Mouse (Mus musculus): ENCODE data around the gene Clcnkb. TPM values are rescaled to one million over a fixed set of nuclear protein-coding genes. Genes with fewer than 3 reads are reported as not detected.

Gene Clcnkb
- polyA plus RNA-seq, 1 experiment from 2014 or later: not detected

GRCm38 (mm10) chr4:141451916-141452450, 36.2 kb upstream of the Clcnkb start:
- H3K36me3 ChIP-seq (replicated peaks): peaks cover 28% of the 10 kb centered on the region
- WGBS: 95% methylated on average over 9 of the region's 9 CpGs

GRCm38 (mm10) chr4:141451251-141451650, 35.4 kb upstream of the Clcnkb start:
- peaks cover 4% of the 10 kb centered on the region for H3K4me1 ChIP-seq
- H3K4me3 ChIP-seq: no peak overlapping the region
- H3K27ac ChIP-seq: no peak overlapping the region
- no peak for ATAC-seq (replicated peaks)
- H3K27me3 ChIP-seq (replicated peaks): no peaks in the 10 kb centered on the region
- H3K4me2 ChIP-seq: no peak overlapping the region
- H3K36me3 ChIP-seq (replicated peaks): peaks cover 28% of the 10 kb centered on the region
- no peak overlapping the region for H3K9ac ChIP-seq
- WGBS: 86% methylated on average over 2 of the region's 2 CpGs
- H3K9me3 ChIP-seq: no peaks in the 10 kb centered on the region

More at GRCm38 (mm10) chr4:141451916-141452450, 36.2 kb upstream of the Clcnkb start:
- Histone ChIP-seq H3K4me3 (no peak overlapping the region), H3K27ac (no peak overlapping the region), H3K4me2 (no peak overlapping the region), H3K9ac (no peak overlapping the region), H3K9me3 (no peaks in the 10 kb centered on the region), H3K27me3 (replicated peaks) (no peaks in the 10 kb centered on the region), H3K4me1 (no peaks in the 10 kb centered on the region; the same call in 1 of the 2 replicates)
- no peak for ATAC-seq (replicated peaks)

GRCm38 (mm10) chr4:141446211-141446610, 30.4 kb upstream of the Clcnkb start:
- no peak overlapping the region for H3K27ac ChIP-seq
- 75% methylated on average over 7 of the region's 7 CpGs for WGBS
- no peaks in the 10 kb centered on the region for H3K27me3 ChIP-seq (replicated peaks)
- ATAC-seq (replicated peaks): no peak
- H3K9me3 ChIP-seq: no peaks in the 10 kb centered on the region
- no peak overlapping the region for H3K4me3 ChIP-seq
- peaks cover 23% of the 10 kb centered on the region for H3K4me1 ChIP-seq
- H3K4me2 ChIP-seq: 0 out of 2 replicates have a peak overlapping the region, but pooled peaks have one; percentile 90
- peaks cover 19% of the 10 kb centered on the region; the same call in 1 of the 2 replicates for H3K36me3 ChIP-seq (replicated peaks)
- H3K9ac ChIP-seq: no peak overlapping the region

GRCm38 (mm10) chr4:141445328-141445720, 29.5 kb upstream of the Clcnkb start:
- peaks cover 23% of the 10 kb centered on the region for H3K4me1 ChIP-seq
- peak overlapping the region; percentile 87 for H3K27ac ChIP-seq
- ATAC-seq (replicated peaks): no peak
- peak overlapping the region; percentile 96 for H3K4me3 ChIP-seq
- H3K27me3 ChIP-seq (replicated peaks): no peaks in the 10 kb centered on the region
- WGBS: 14% methylated on average over 14 of the region's 14 CpGs
- no peaks in the 10 kb centered on the region for H3K9me3 ChIP-seq
- H3K9ac ChIP-seq: peak overlapping the region; percentile 98
- peak overlapping the region; percentile 90 for H3K4me2 ChIP-seq
- H3K36me3 ChIP-seq (replicated peaks): peaks cover 19% of the 10 kb centered on the region; the same call in 1 of the 2 replicates

- Histone ChIP-seq H3K4me2 (peak within 1 kb of the TSS; percentile 90), H3K36me3 (replicated peaks) (peaks cover 17% of the 10 kb centered on the region; the same call in 1 of the 2 replicates), H3K9me3 (no peaks in the 10 kb centered on the region), H3K27me3 (replicated peaks) (no peaks in the 10 kb centered on the region), H3K4me1 (peaks cover 23% of the 10 kb centered on the region), H3K4me3 (peak within 1 kb of the TSS; percentile 96), H3K9ac (peak within 1 kb of the TSS; percentile 98), H3K27ac (peak within 1 kb of the TSS; percentile 87)
- peak; percentile 95 for ATAC-seq (replicated peaks)
- WGBS: under 1% methylated on average over 71 of the region's 102 CpGs
Measured at GRCm38 (mm10) chr4:141444451-141445327, 28.9 kb upstream of the Clcnkb start, which contains the start of gene Zbtb17. Gene Zbtb17, plus strand, starts transcription at chr4:141444654.

- Histone ChIP-seq H3K4me1 (peaks cover 23% of the 10 kb centered on the region), H3K9me3 (no peaks in the 10 kb centered on the region), H3K27ac (no peak overlapping the region), H3K27me3 (replicated peaks) (no peaks in the 10 kb centered on the region), H3K36me3 (replicated peaks) (peaks cover 10% of the 10 kb centered on the region; the same call in 1 of the 2 replicates), H3K4me3 (peak overlapping the region; percentile 96), H3K4me2 (peak overlapping the region; percentile 90), H3K9ac (no peak overlapping the region)
- 50% methylated on average over 11 of the region's 11 CpGs for WGBS
- ATAC-seq (replicated peaks): 0 out of 2 replicates have a peak, but pooled peaks have one; percentile 3
Measured at GRCm38 (mm10) chr4:141443641-141444429, 28.0 kb upstream of the Clcnkb start.

GRCm38 (mm10) chr4:141440877-141441276, 25.1 kb upstream of the Clcnkb start:
- no peaks in the 10 kb centered on the region for H3K36me3 ChIP-seq (replicated peaks)
- no peaks in the 10 kb centered on the region for H3K27me3 ChIP-seq (replicated peaks)
- ATAC-seq (replicated peaks): no peak
- H3K27ac ChIP-seq: no peak overlapping the region
- no peak overlapping the region for H3K9ac ChIP-seq
- H3K4me3 ChIP-seq: no peak overlapping the region
- peaks cover 16% of the 10 kb centered on the region for H3K4me1 ChIP-seq
- no peak overlapping the region for H3K4me2 ChIP-seq
- no peaks in the 10 kb centered on the region for H3K9me3 ChIP-seq

- Histone ChIP-seq H3K27ac (no peak overlapping the region), H3K4me2 (no peak overlapping the region), H3K4me1 (peaks cover 6% of the 10 kb centered on the region), H3K36me3 (replicated peaks) (no peaks in the 10 kb centered on the region), H3K4me3 (no peak overlapping the region), H3K9me3 (no peaks in the 10 kb centered on the region), H3K9ac (no peak overlapping the region), H3K27me3 (replicated peaks) (no peaks in the 10 kb centered on the region)
- ATAC-seq (replicated peaks): no peak
- WGBS: 82% methylated on average over 12 of the region's 12 CpGs
Measured at GRCm38 (mm10) chr4:141439083-141439803, 23.4 kb upstream of the Clcnkb start.

GRCm38 (mm10) chr4:141435974-141436373, 20.2 kb upstream of the Clcnkb start, which contains the start of gene Srarp:
Gene Srarp, minus strand, starts transcription at chr4:141436105.
- no peaks in the 10 kb centered on the region for H3K4me1 ChIP-seq
- ATAC-seq (replicated peaks): no peak
- H3K9me3 ChIP-seq: no peaks in the 10 kb centered on the region
- H3K4me2 ChIP-seq: no peak within 1 kb of the TSS
- H3K4me3 ChIP-seq: no peak within 1 kb of the TSS
- H3K27ac ChIP-seq: no peak within 1 kb of the TSS
- H3K36me3 ChIP-seq (replicated peaks): no peaks in the 10 kb centered on the region
- no peak within 1 kb of the TSS for H3K9ac ChIP-seq
- WGBS: 85% methylated on average over 1 of the region's 1 CpGs
- H3K27me3 ChIP-seq (replicated peaks): no peaks in the 10 kb centered on the region

- Histone ChIP-seq H3K9ac (no peak overlapping the region), H3K4me2 (no peak overlapping the region), H3K27me3 (replicated peaks) (no peaks in the 10 kb centered on the region), H3K36me3 (replicated peaks) (no peaks in the 10 kb centered on the region), H3K4me3 (no peak overlapping the region), H3K27ac (no peak overlapping the region), H3K4me1 (no peaks in the 10 kb centered on the region), H3K9me3 (no peaks in the 10 kb centered on the region)
- 84% methylated on average over 18 of the region's 18 CpGs for WGBS
- no peak for ATAC-seq (replicated peaks)
Measured at GRCm38 (mm10) chr4:141433191-141433590, 17.4 kb upstream of the Clcnkb start.

- no peak overlapping the region for H3K9ac ChIP-seq
- no peaks in the 10 kb centered on the region for H3K27me3 ChIP-seq (replicated peaks)
- no peak overlapping the region for H3K27ac ChIP-seq
- H3K9me3 ChIP-seq: no peaks in the 10 kb centered on the region
- no peaks in the 10 kb centered on the region for H3K36me3 ChIP-seq (replicated peaks)
- no peaks in the 10 kb centered on the region for H3K4me1 ChIP-seq
- H3K4me2 ChIP-seq: no peak overlapping the region
- ATAC-seq (replicated peaks): no peak
- WGBS: 79% methylated on average over 14 of the region's 14 CpGs
- no peak overlapping the region for H3K4me3 ChIP-seq
Measured at GRCm38 (mm10) chr4:141432666-141433065, 16.9 kb upstream of the Clcnkb start.
